Mouse (Mus musculus): ENCODE measurements around the gene Nhsl2. TPM values are rescaled to one million over a fixed set of nuclear protein-coding genes. Genes with fewer than 3 reads are reported as not detected.

The Nhsl2 gene
- polyA plus RNA-seq, 1 experiment = 0.81 TPM

DNA sequence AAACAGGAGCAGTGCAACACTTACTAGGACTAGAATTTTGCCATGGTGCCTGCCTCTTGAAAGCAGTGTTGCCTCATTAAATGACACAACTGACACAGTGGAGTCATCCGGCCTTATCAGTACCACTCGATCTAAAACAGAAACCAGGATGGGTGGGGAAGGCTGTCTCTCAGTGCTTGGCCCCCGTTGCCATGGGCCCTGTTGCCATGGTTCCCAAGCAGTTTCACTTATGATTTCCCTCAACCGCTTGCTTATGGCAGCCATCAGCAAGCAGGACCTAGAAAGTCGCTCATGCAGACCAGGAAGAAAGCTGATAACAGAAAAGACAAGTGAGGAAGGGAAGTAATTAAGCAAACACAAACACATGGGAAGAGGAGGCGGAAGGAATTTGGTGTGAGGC lies 182.7 kb downstream of the Nhsl2 start:
- 15% methylated on average over 6 of the region's 6 CpGs for WGBS
- DNase-seq = peak; percentile 40
- TF ChIP-seq POLR2A (IDR thresholded peaks at IDR 0.05; ENCODE audit: control insufficient read depth, extremely low read depth, insufficient read depth, low read length, poor library complexity) (no peak), CTCF (IDR thresholded peaks at IDR 0.05; ENCODE audit: borderline replicate concordance, control insufficient read depth, extremely low read depth, insufficient read depth, low read length, poor library complexity) (no peak)
- Histone ChIP-seq H3K27me3 (ENCODE audit: control insufficient read depth, insufficient read depth, low read length) (no peaks in the 10 kb centered on the region), H3K4me1 (replicated peaks; ENCODE audit: control insufficient read depth, insufficient read depth, low read length) (peaks cover 4% of the 10 kb centered on the region), H3K27ac (ENCODE audit: control insufficient read depth, insufficient read depth, low read length) (no peak overlapping the region), H3K36me3 (ENCODE audit: control insufficient read depth, insufficient read depth, low read length) (no peaks in the 10 kb centered on the region), H3K4me3 (ENCODE audit: control insufficient read depth, insufficient read depth, low read length) (no peak overlapping the region)

DNA sequence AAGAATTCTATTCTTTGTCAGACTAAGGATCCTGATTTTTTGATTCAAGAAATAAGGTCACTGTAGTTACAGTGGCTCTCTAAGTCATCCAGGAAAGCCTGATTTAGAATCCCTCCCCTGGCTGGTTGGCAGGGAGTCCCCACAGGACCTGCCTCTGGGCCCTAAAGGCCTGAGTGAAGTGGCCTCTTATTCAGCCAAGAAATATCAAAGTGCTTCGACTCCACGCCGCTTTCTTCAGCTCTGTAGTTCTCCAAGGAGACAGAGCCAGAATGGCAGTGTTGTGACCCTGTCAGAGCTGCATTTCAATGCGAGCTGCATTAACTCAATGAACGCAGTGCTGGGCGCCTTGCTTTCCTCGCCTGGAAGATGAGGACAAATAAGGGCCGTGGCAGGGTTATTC lies 183.2 kb downstream of the Nhsl2 start:
- Histone ChIP-seq H3K27ac (ENCODE audit: control insufficient read depth, insufficient read depth, low read length) (no peak overlapping the region), H3K27me3 (ENCODE audit: control insufficient read depth, insufficient read depth, low read length) (no peaks in the 10 kb centered on the region), H3K36me3 (ENCODE audit: control insufficient read depth, insufficient read depth, low read length) (no peaks in the 10 kb centered on the region), H3K4me3 (ENCODE audit: control insufficient read depth, insufficient read depth, low read length) (no peak overlapping the region), H3K4me1 (replicated peaks; ENCODE audit: control insufficient read depth, insufficient read depth, low read length) (peaks cover 4% of the 10 kb centered on the region)
- no peak for DNase-seq
- no peak for TF ChIP-seq CTCF (IDR thresholded peaks at IDR 0.05; ENCODE audit: borderline replicate concordance, control insufficient read depth, extremely low read depth, insufficient read depth, low read length, poor library complexity)
- no peak for TF ChIP-seq POLR2A (IDR thresholded peaks at IDR 0.05; ENCODE audit: control insufficient read depth, extremely low read depth, insufficient read depth, low read length, poor library complexity)
- whole genome bisulfite sequencing = 96% methylated on average over 8 of the region's 8 CpGs

DNA sequence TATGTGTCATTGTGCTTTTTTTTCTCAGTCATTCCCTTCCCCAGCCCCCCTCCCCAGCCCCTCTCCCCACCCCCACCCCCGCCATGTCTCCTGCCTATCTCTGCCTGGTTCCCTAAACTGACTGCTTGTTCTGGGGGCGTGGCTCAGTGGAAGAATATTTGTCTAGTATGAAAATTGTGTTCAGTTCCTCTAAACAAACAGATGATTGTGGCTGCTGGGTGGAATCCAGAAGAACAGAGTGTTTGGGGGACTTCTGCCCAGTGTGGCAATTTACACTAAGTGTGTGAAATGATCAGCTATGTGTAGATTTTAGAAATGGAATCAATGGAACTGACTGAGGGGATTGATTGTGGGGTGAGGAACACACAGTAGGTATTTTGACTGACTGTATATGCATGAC lies 184.4 kb downstream of the Nhsl2 start:
- no peaks in the 10 kb centered on the region for H3K27me3 ChIP-seq (ENCODE audit: control insufficient read depth, insufficient read depth, low read length)
- TF ChIP-seq CTCF (IDR thresholded peaks at IDR 0.05; ENCODE audit: borderline replicate concordance, control insufficient read depth, extremely low read depth, insufficient read depth, low read length, poor library complexity) (no peak), POLR2A (IDR thresholded peaks at IDR 0.05; ENCODE audit: control insufficient read depth, extremely low read depth, insufficient read depth, low read length, poor library complexity) (no peak)
- 63% methylated on average over 1 of the region's 2 CpGs for WGBS
- H3K36me3 ChIP-seq (ENCODE audit: control insufficient read depth, insufficient read depth, low read length) = no peaks in the 10 kb centered on the region
- peaks cover 4% of the 10 kb centered on the region for H3K4me1 ChIP-seq (replicated peaks; ENCODE audit: control insufficient read depth, insufficient read depth, low read length)
- no peak overlapping the region for H3K4me3 ChIP-seq (ENCODE audit: control insufficient read depth, insufficient read depth, low read length)
- DNase-seq = no peak
- H3K27ac ChIP-seq (ENCODE audit: control insufficient read depth, insufficient read depth, low read length) = no peak overlapping the region

DNA sequence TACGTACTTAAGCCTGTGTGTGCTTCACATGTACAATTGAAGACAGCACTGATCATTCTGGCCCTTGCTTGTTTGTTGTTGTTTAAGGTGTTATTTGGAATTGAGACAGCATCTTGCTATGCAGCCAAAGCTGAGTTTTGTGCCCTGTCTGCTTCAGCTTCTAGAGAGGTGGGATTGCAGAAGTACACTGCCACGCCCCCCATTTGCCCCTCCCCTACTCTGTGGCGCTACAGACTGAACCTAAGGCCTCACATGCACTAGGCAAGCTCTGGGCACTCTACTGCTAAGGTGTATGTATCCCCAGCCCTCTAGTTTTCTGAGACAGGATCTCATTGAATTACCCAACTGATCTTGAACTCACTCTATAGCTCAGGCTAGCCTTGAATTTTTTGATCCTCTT lies 186.5 kb downstream of the Nhsl2 start:
- no peak for DNase-seq
- Histone ChIP-seq H3K27ac (ENCODE audit: control insufficient read depth, insufficient read depth, low read length) (no peak overlapping the region), H3K36me3 (ENCODE audit: control insufficient read depth, insufficient read depth, low read length) (no peaks in the 10 kb centered on the region), H3K27me3 (ENCODE audit: control insufficient read depth, insufficient read depth, low read length) (no peaks in the 10 kb centered on the region), H3K4me3 (ENCODE audit: control insufficient read depth, insufficient read depth, low read length) (no peak overlapping the region), H3K4me1 (replicated peaks; ENCODE audit: control insufficient read depth, insufficient read depth, low read length) (peaks cover 4% of the 10 kb centered on the region)
- 76% methylated on average over 2 of the region's 3 CpGs for WGBS
- TF ChIP-seq POLR2A (IDR thresholded peaks at IDR 0.05; ENCODE audit: control insufficient read depth, extremely low read depth, insufficient read depth, low read length, poor library complexity) (no peak), CTCF (IDR thresholded peaks at IDR 0.05; ENCODE audit: borderline replicate concordance, control insufficient read depth, extremely low read depth, insufficient read depth, low read length, poor library complexity) (no peak)

DNA sequence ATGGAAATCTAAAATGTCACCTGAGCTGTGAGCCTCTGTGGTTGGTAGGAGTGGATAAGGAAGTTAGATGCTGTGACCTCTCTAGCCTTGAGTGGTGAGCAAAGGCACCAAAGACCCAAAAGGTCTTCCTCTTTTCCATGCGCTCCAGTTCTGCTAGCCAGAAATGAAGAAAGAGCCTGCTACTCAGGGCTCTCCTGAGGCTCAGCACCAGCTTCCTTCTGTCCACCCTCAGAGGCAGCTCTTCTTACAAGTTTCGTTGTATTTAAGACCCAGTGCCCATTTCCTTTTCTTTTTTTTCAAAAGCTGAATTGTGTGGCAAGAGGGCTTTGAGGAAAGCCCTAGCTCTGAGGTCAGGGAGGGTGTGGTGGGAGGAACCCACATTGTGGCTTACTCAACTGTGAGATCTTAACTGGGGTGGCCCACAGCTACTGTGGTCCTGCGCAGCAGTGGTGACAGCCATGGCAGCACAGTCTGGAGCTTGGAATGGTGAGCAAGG lies 187.7 kb downstream of the Nhsl2 start:
- Histone ChIP-seq H3K27ac (ENCODE audit: control insufficient read depth, insufficient read depth, low read length) (no peak overlapping the region), H3K4me3 (ENCODE audit: control insufficient read depth, insufficient read depth, low read length) (no peak overlapping the region)
- WGBS = 11% methylated on average over 3 of the region's 3 CpGs

DNA sequence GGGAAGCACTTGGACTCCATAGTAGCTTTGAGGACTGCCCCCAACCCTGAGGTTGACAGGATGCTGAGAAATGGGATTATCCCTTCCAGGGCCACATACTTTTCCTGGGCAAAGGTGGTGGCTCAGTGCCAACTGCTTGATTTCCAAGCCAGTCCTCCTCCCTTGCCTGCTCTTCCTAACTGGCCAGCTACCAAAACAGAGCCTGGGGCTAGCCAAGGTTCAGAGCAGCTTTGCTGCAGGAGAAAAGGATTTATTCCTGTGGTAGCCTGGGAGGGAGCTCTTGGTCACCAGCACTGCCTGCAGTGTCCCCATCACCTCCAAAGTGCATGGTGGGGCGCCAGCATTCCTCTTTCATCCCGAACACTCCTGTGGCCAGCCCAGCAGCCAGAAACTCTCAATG lies 188.3 kb downstream of the Nhsl2 start:
- WGBS = 96% methylated on average over 2 of the region's 2 CpGs
- DNase-seq = no peak
- no peak for TF ChIP-seq CTCF (IDR thresholded peaks at IDR 0.05; ENCODE audit: borderline replicate concordance, control insufficient read depth, extremely low read depth, insufficient read depth, low read length, poor library complexity)
- H3K27ac ChIP-seq (ENCODE audit: control insufficient read depth, insufficient read depth, low read length) = no peak overlapping the region
- no peaks in the 10 kb centered on the region for H3K36me3 ChIP-seq (ENCODE audit: control insufficient read depth, insufficient read depth, low read length)
- H3K4me1 ChIP-seq (replicated peaks; ENCODE audit: control insufficient read depth, insufficient read depth, low read length) = no peaks in the 10 kb centered on the region; the same call in 1 of the 2 replicates
- H3K27me3 ChIP-seq (ENCODE audit: control insufficient read depth, insufficient read depth, low read length) = no peaks in the 10 kb centered on the region
- H3K4me3 ChIP-seq (ENCODE audit: control insufficient read depth, insufficient read depth, low read length) = no peak overlapping the region

More for the DNA sequence above, 187.7 kb downstream of the Nhsl2 start:
- no peak for DNase-seq
- TF ChIP-seq POLR2A (IDR thresholded peaks at IDR 0.05; ENCODE audit: control insufficient read depth, extremely low read depth, insufficient read depth, low read length, poor library complexity) = no peak
- no peak for TF ChIP-seq CTCF (IDR thresholded peaks at IDR 0.05; ENCODE audit: borderline replicate concordance, control insufficient read depth, extremely low read depth, insufficient read depth, low read length, poor library complexity)
- peaks cover under 1% of the 10 kb centered on the region for H3K4me1 ChIP-seq (replicated peaks; ENCODE audit: control insufficient read depth, insufficient read depth, low read length)
- no peaks in the 10 kb centered on the region for H3K36me3 ChIP-seq (ENCODE audit: control insufficient read depth, insufficient read depth, low read length)
- no peaks in the 10 kb centered on the region for H3K27me3 ChIP-seq (ENCODE audit: control insufficient read depth, insufficient read depth, low read length)

DNA sequence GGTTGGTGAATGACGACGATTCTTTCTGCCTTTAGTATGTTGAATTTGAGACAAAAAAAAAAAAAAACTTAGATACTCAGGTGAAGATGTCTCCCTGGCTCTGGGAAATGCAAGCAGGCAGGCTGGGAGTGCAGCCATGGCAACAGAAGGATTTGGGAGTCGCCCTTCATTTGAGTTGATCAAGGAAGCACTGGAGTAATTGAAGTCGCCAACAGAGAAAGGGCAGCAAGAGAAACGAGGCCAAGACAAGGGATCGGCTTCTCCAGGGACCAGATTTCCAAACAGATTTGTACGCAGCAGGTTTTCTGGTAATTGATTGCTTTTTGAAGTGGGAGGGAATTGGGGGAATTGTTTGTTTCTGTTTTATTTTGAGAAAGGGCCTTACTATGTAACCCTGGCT lies 192.4 kb downstream of the Nhsl2 start:
- no peak for DNase-seq

More for the DNA sequence above, 192.4 kb downstream of the Nhsl2 start:
- TF ChIP-seq CTCF (IDR thresholded peaks at IDR 0.05; ENCODE audit: borderline replicate concordance, control insufficient read depth, extremely low read depth, insufficient read depth, low read length, poor library complexity) (no peak), POLR2A (IDR thresholded peaks at IDR 0.05; ENCODE audit: control insufficient read depth, extremely low read depth, insufficient read depth, low read length, poor library complexity) (no peak)
- no peaks in the 10 kb centered on the region; the same call in 1 of the 2 replicates for H3K4me1 ChIP-seq (replicated peaks; ENCODE audit: control insufficient read depth, insufficient read depth, low read length)
- no peaks in the 10 kb centered on the region for H3K36me3 ChIP-seq (ENCODE audit: control insufficient read depth, insufficient read depth, low read length)
- H3K27me3 ChIP-seq (ENCODE audit: control insufficient read depth, insufficient read depth, low read length) = no peaks in the 10 kb centered on the region
- WGBS = 98% methylated on average over 7 of the region's 7 CpGs
- H3K4me3 ChIP-seq (ENCODE audit: control insufficient read depth, insufficient read depth, low read length) = no peak overlapping the region
- H3K27ac ChIP-seq (ENCODE audit: control insufficient read depth, insufficient read depth, low read length) = no peak overlapping the region
